Mouse (Mus musculus) heart, adult 8-10 months (tissue): ENCODE measurements around the gene Stim1. TPM values are rescaled to one million over a fixed set of nuclear protein-coding genes. Genes with fewer than 3 reads are reported as not detected.

Experiments used
- DNase-seq: peaks from one replicate; pipeline ENCODE4 v3.0.0; 2022; ENCODE audit warnings: low spot score
- total RNA-seq, 4 experiments: library from RNA; stranded (reverse); gene quantifications; 2 replicates each; pipeline ENCODE4 v1.2.4; 2022

Stim1 gene
- total RNA-seq, 4 experiments from 2014 or later = 21.9 to 25.1 (median 24.0) TPM

GRCm38 (mm10) chr7:102302471-102302870 lies 34.9 kb downstream of the Stim1 start:
- DNase-seq = no peak

GRCm38 (mm10) chr7:102305596-102305995 lies 38.0 kb downstream of the Stim1 start:
- DNase-seq = no peak

GRCm38 (mm10) chr7:102310266-102310665 lies 42.7 kb downstream of the Stim1 start:
- no peak for DNase-seq

DNA sequence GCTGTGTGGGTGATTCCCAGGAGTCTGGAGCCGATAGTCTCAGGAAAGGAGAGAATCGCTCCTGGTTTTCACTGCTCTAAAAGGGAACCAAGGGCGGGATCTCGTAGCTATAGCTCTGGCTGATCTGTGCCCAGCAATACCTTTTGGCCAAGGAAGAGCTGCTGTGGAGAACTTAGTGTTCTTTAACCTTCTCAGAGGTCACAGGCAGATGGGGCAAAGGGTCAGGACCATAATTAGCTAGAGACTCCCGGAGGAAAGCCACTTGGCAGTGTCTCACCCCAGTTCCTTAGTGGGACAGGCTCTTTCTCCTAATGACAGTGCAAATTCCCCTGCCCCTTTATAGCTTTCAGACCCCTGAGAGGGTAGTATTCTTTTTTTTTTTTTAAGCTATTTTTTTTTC lies 43.2 kb downstream of the Stim1 start:
- no peak for DNase-seq

DNA sequence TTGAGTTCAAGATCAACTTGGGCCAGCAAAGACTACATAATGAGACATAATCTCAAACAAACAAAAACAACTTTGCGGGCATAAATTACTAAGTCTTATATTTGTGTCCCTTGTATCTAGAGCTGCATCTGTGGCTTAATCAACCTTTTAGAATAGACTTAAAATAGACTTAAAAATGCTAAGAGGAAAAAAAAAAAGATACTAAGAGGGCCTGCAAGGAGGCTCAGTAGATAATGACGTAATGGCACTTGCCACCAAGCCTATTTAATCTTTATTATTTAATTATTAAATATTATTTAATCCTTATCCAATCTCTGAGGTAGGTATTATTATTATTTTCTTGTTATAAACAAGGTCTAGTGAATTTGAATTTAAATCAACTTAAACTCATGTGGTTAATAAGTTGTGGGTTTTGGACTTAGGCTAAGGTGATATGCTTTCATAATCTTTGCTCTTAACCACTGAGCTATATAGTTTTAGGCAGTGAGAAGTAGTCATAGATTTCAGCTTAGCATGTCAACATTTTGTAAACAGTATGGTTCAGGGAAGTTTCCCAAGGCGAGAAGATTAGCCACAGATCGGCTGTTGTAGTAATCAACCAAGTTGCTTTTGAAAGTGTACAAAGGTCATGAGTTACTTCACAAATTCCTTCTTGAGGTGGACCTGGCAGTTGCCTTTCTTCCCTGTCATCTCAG lies 45.4 kb downstream of the Stim1 start:
- DNase-seq = no peak

DNA sequence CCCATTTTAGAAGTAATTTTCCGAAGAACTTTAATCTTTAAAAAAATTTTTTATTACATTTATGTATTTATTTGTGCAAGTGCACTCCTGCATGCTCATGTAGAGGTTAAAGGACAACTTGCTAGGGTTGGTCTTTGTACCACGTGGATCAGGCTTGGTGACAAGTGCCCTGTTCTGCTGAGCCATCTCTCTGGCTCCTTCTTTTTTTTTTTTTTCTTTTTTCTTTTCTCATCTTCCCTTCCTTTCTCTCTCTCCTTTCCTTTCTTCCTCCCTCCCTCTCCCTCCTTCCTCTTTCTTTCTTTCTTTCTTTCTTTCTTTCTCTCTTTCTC lies 45.9 kb downstream of the Stim1 start:
- DNase-seq = no peak

GRCm38 (mm10) chr7:102314107-102314506 lies 46.5 kb downstream of the Stim1 start:
- no peak for DNase-seq

DNA sequence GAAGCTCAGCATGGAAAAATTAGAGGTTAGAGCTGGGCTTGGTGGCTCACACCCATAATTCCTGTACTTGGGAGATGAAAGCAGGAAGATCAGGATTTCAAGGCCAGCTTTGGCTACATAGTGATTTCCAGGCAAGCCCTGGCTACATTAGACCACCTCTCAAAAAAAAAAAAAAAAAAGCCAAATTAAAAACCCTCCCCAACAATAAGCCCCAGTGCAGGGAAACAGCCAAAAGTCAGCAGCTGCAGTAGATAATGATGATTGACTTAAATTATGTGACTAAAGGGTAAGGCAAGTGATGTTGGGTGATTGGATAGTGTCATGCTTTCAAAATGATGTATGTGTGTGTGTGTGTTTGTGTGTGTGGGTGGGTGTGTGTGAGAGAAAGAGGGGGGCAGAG lies 47.3 kb downstream of the Stim1 start:
- DNase-seq = no peak

DNA sequence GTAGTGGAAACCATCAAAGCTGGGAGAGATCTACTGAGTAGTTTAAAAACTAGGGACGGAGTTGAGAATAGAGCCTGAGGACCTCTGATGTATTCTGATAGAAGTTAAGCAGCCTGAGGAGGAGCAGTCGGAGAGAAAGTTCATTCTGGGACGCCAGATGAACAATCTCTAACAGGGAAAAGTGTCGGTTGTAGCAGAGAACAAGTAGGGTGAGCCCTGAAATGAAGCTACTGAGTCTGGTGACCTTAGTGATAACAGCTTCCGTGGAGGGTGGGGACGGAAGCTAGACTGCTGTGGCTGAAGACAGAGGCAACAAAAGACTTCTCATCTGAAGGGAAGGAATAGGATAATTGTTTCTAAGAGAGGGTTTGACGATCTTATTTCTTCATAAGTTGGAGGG lies 47.8 kb downstream of the Stim1 start:
- DNase-seq = no peak

GRCm38 (mm10) chr7:102317583-102318168 lies 50.1 kb downstream of the Stim1 start:
- DNase-seq = no peak

DNA sequence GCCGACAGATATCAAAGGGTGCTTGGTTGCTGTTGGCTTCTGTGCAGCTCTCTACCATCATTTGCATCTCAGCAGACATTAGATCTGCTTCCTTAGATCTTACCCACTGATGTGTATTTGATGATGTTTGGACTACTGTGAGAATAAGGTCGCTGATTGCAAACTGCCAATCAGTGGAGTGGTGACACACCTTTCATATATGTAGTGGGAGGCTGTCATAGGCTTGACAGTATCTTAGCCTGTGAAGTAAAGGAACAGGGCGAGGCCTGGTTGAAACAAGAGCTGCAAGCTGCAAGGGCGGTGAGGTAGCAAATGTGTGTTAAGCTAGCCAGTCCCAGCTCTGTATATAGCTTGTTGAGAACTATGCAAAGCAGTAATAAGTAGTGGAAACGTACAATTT lies 54.5 kb downstream of the Stim1 start:
- DNase-seq = no peak

GRCm38 (mm10) chr7:102326323-102326722 lies 58.7 kb downstream of the Stim1 start:
- no peak for DNase-seq

- no peak for DNase-seq
Observed at GRCm38 (mm10) chr7:102330270-102330669, 62.7 kb downstream of the Stim1 start.

GRCm38 (mm10) chr7:102331476-102331875 lies 63.9 kb downstream of the Stim1 start:
- no peak for DNase-seq

GRCm38 (mm10) chr7:102333741-102334140 lies 66.1 kb downstream of the Stim1 start:
- DNase-seq = peak; percentile 60

- DNase-seq = no peak
Observed at GRCm38 (mm10) chr7:102337326-102337725, 69.7 kb downstream of the Stim1 start.

DNA sequence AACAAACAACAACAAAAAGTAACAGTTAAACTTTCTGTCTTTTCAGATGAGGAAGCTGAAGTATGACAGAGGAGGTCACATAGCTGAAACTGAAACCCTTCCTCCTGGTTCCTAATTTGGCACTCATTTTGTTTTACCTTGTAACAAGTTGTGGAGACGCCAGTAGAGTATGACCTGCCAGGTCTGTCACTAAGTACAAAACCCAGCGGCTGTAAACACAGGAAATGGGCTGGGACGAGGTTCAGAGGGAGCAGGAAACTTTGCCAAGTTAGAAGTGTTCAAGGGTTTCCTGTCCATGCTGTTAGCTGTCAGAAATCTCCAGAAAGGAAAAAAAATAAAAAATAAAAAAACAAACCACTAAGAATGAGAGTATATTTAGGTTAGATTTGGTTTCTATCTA lies 70.3 kb downstream of the Stim1 start:
- peak; percentile 88 for DNase-seq

DNA sequence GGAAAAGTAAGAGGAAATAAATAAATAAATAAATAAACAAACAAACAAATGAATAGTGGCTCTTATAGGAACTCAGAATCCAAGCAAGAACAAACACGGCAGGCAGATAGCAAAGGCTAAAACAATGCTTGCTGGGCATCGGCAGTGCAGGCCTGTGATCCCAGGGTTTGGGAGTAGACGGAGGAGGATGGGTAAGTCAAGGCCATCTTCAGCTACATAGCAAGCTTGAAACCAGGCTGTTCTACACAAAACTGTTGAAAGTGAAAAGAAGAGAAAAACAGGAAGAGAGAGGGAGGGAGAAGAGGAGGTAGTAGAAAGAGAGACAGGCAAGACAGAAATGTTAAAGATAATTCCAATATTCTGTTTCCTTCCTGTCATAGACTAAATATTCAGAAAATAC lies 71.3 kb downstream of the Stim1 start:
- no peak for DNase-seq

DNA sequence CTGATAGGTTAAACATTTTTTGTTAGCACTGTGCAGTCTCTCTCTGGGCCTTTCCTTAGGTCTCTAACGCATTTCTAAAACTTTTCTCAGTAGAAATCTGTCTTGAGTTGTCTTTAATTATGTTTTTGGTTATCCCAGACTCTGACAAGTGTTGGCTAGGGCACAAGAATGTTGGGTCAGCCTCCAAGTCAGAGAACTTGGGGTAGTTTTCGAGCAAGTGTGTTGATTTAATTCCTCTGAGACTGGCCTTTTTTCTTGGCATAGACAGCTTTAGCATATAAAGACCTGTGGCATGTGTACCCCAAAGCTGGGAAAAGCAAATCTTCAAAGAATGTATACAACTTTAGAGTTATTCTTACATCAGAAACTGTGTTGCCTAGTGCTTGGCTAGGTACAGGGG lies 78.3 kb downstream of the Stim1 start:
- peak; percentile 55 for DNase-seq

GRCm38 (mm10) chr7:102347327-102347726 lies 79.7 kb downstream of the Stim1 start:
- DNase-seq = no peak

GRCm38 (mm10) chr7:102348681-102349080 lies 81.1 kb downstream of the Stim1 start:
- no peak for DNase-seq

DNA sequence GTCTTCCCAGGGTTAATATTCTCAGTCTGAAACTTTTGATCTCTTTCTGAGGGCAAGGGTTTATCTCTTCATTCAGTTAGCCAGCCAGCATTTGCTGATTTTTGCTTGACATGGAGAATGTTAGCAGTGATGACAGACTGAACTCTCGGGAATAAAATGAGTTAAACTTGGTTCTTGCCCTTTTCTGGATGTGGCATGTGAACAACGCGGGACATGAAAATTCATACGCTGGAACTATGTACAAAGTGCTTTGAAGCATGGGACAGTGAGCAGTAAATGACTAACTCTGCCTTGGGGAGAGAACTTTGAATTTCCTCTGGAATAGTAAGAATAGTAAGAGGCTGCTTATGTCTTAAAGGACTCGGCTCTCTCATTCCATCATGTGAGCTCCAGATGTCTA lies 81.6 kb downstream of the Stim1 start:
- DNase-seq = no peak

DNA sequence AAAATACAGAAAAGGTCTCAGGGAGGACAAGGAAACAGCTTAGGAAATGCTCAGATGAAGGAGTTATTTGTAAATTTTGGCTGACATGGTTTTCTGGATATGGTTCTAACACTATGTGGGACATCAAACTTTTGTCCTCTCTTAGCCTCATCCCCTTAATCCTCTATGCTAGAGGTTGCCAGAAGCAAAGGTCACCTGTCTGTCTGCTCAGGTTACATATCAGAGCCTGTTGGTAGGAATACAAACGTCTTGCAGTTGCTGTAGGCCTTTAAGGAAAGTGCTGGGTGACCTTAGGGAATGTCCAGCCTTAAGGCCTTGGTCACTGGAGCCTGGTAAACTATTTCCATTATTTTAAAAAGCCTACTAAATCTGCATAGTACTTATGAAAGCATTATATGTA lies 85.8 kb downstream of the Stim1 start:
- DNase-seq = no peak

DNA sequence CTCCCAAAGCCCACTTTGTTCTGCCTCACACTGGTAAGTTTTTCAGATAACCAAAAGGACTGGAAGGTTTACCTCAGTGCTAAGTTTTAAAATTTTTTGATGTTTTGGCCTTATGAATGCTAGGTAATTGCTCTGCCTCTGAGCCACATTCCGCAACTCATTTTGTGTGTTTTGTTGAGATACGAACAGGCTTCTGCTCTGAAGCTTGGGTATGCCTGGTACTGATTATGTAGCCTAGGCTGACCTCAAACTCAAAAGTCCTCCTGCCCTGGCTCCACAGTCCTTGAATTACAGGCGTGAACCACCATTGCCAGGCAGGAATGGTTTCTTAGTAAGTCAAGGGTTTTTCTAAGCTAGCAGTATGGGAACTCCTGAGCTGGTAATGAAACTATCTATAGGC lies 90.5 kb downstream of the Stim1 start:
- DNase-seq = no peak
